Comparison of ENCODE assay signal across 8 mouse cellular contexts in genomic region chr3:51195736-51196135, GRCm38 (mm10). TPM values are rescaled to one million over a fixed set of nuclear protein-coding genes. Genes with fewer than 3 reads are reported as not detected.
DNase-seq lines count a peak whose midpoint lies in the region; ATAC-seq and TF ChIP-seq lines count a peak whose summit lies in the region.

No protein-coding gene starts in this region.

- H3K4me3 ChIP-seq in CH12.LX (replicated peaks in 1 of 3; ENCODE audit: low read depth in 2 of 3, low read length in 2 of 3, poor library complexity in 1 of 3), result peak overlapping the region; percentile 60 to 93 (median 78)
- H3K4me3 ChIP-seq in forebrain, embryonic 12.5 days (replicated peaks), result no peak overlapping the region
- no peak overlapping the region for H3K4me3 ChIP-seq in limb, embryonic 14.5 days (replicated peaks; ENCODE audit: low read length)
- H3K4me3 ChIP-seq in stomach, embryonic 16.5 days (replicated peaks; ENCODE audit: low read length), result 0 out of 2 replicates have a peak overlapping the region, but pooled peaks have one; percentile 9

- H3K9ac ChIP-seq in CH12.LX (ENCODE audit: insufficient read depth, low read depth), result peak overlapping the region; percentile 94
- no peak overlapping the region for H3K9ac ChIP-seq in forebrain, embryonic 12.5 days
- no peak overlapping the region for H3K9ac ChIP-seq in limb, embryonic 14.5 days (ENCODE audit: low read depth, low read length, severe bottlenecking)
- H3K9ac ChIP-seq in stomach, embryonic 16.5 days (ENCODE audit: low read length), result peak overlapping the region; percentile 21; the same call in 1 of the 2 replicates

- H3K4me1 ChIP-seq in CH12.LX (ENCODE audit: control insufficient read depth in 1 of 2, insufficient read depth in 2 of 2), result peaks cover 5 to 36% of the 10 kb centered on the region in 2 experiments
- 0 out of 2 replicates have a peak, but pooled peaks cover 3% of the 10 kb centered on the region for H3K4me1 ChIP-seq in forebrain, embryonic 12.5 days
- H3K4me1 ChIP-seq in limb, embryonic 14.5 days (ENCODE audit: control insufficient read depth, insufficient read depth, low read length), result peaks cover 21% of the 10 kb centered on the region
- H3K4me1 ChIP-seq in stomach, embryonic 16.5 days (ENCODE audit: control insufficient read depth, insufficient read depth, low read length), result peaks cover 13% of the 10 kb centered on the region

- dilution Hi-C loops in CH12.LX (cut with MboI; ENCODE audit: extremely low pct_ligation_motif_present, extremely low pct_unique_long_range_greater_than_20kb, low sequenced_read_pairs), result no loop called here

- peak; percentile 68 for TF ChIP-seq POLR2A in CH12.LX (IDR thresholded peaks at IDR 0.05; ENCODE audit: low read depth, low read length)
- no peak for TF ChIP-seq POLR2A in limb, embryonic 14.5 days (IDR thresholded peaks at IDR 0.05; ENCODE audit: borderline replicate concordance, extremely low read depth, insufficient read depth, insufficient read length)

- peak; percentile 23; the same call in 1 of the 2 replicates for ATAC-seq in forebrain, embryonic 12.5 days (ENCODE audit: low FRiP score)
- ATAC-seq in limb, embryonic 14.5 days (ENCODE audit: low FRiP score, low read depth), result peak; percentile 48; the same call in 1 of the 2 replicates
- ATAC-seq in stomach, embryonic 16.5 days (ENCODE audit: insufficient read depth, low FRiP score), result no peak

- in situ Hi-C loops in CH12.LX (cut with MboI; ENCODE audit: low pct_ligation_motif_present, low pct_unique_long_range_greater_than_20kb, low sequenced_read_pairs), result no loop called here

- peak; percentile 28 to 35 for DNase-seq in heart, adult 9 months (ENCODE audit: low spot score in 2 of 2)
- DNase-seq in heart, postnatal 36 days, result no peak
- peak; percentile 85 for DNase-seq in CH12.LX (ENCODE audit: extremely low read depth)
- DNase-seq in limb, embryonic 14.5 days (ENCODE audit: low spot score), result no peak
- DNase-seq in kidney, postnatal 10 days, result no peak
- no peak for DNase-seq in ovary, postnatal 14 days (ENCODE audit: low spot score)

- H3K79me2 ChIP-seq in CH12.LX (replicated peaks; ENCODE audit: control insufficient read depth, extremely low read depth, insufficient read depth, poor library complexity, severe bottlenecking), result peaks cover 4% of the 10 kb centered on the region

- no peak for TF ChIP-seq RAD21 in CH12.LX (IDR thresholded peaks at IDR 0.05; ENCODE audit: low read depth, low read length)

- H3K27me3 ChIP-seq in CH12.LX (replicated peaks), result no peaks in the 10 kb centered on the region
- no peaks in the 10 kb centered on the region for H3K27me3 ChIP-seq in forebrain, embryonic 12.5 days
- H3K27me3 ChIP-seq in limb, embryonic 14.5 days (ENCODE audit: control insufficient read depth, insufficient read depth, low read length), result no peaks in the 10 kb centered on the region
- H3K27me3 ChIP-seq in stomach, embryonic 16.5 days (ENCODE audit: control insufficient read depth, insufficient read depth, low read length), result no peaks in the 10 kb centered on the region

- WGBS in forebrain, embryonic 12.5 days, result 49% methylated on average over 8 of the region's 8 CpGs
- 43% methylated on average over 8 of the region's 8 CpGs for WGBS in limb, embryonic 14.5 days
- WGBS in stomach, embryonic 16.5 days, result 33% methylated on average over 8 of the region's 8 CpGs

- intact Hi-C loops in heart, postnatal 36 days (cut with DNase I), result no loop called here

- peak overlapping the region; percentile 96 for H3K4me2 ChIP-seq in CH12.LX (ENCODE audit: insufficient read depth, low read depth, poor library complexity, severe bottlenecking)
- H3K4me2 ChIP-seq in forebrain, embryonic 12.5 days, result peak overlapping the region; percentile 24
- peak overlapping the region; percentile 9; the same call in 1 of the 2 replicates for H3K4me2 ChIP-seq in limb, embryonic 14.5 days (replicated peaks; ENCODE audit: low read depth, low read length, severe bottlenecking)
- H3K4me2 ChIP-seq in stomach, embryonic 16.5 days (ENCODE audit: low read depth, low read length), result peak overlapping the region; percentile 34

- H3K27ac ChIP-seq in CH12.LX (ENCODE audit: insufficient read depth, low read depth), result peak overlapping the region; percentile 65
- H3K27ac ChIP-seq in forebrain, embryonic 12.5 days, result no peak overlapping the region
- H3K27ac ChIP-seq in limb, embryonic 14.5 days (replicated peaks; ENCODE audit: low read depth, low read length), result no peak overlapping the region
- H3K27ac ChIP-seq in stomach, embryonic 16.5 days (ENCODE audit: low read length), result peak overlapping the region; percentile 42; the same call in 1 of the 2 replicates

- peaks cover 11 to 28% of the 10 kb centered on the region in 2 experiments for H3K36me3 ChIP-seq in CH12.LX (replicated peaks in 1 of 2; ENCODE audit: control insufficient read depth in 1 of 2, insufficient read depth in 1 of 2, low read length in 1 of 2)
- no peaks in the 10 kb centered on the region for H3K36me3 ChIP-seq in forebrain, embryonic 12.5 days (replicated peaks)
- no peaks in the 10 kb centered on the region for H3K36me3 ChIP-seq in limb, embryonic 14.5 days (ENCODE audit: control insufficient read depth, insufficient read depth, low read length)
- H3K36me3 ChIP-seq in stomach, embryonic 16.5 days (ENCODE audit: control insufficient read depth, insufficient read depth, low read length), result no peaks in the 10 kb centered on the region

- peaks cover 6% of the 10 kb centered on the region for H3K9me3 ChIP-seq in CH12.LX (replicated peaks; ENCODE audit: low read length)
- no peaks in the 10 kb centered on the region for H3K9me3 ChIP-seq in forebrain, embryonic 12.5 days
- H3K9me3 ChIP-seq in limb, embryonic 14.5 days (ENCODE audit: control insufficient read depth, low read length), result no peaks in the 10 kb centered on the region
- no peaks in the 10 kb centered on the region for H3K9me3 ChIP-seq in stomach, embryonic 16.5 days (replicated peaks; ENCODE audit: control insufficient read depth, low read length)

- TF ChIP-seq EP300 in CH12.LX (IDR thresholded peaks at IDR 0.05; ENCODE audit: low read length), result no peak

- no peak for TF ChIP-seq CTCF in CH12.LX (conservative IDR thresholded peaks at IDR 0.05 in 1 of 2, IDR thresholded peaks at IDR 0.05 in 1 of 2; ENCODE audit: low read depth in 2 of 2, low read length in 2 of 2)

TF ChIP-seq in CH12.LX, 34 proteins besides CTCF, POLR2A, EP300 and RAD21:
- TF ChIP-seq MYC (IDR thresholded peaks at IDR 0.05; ENCODE audit: low read depth, low read length) (peak; percentile 62), CHD1 (IDR thresholded peaks at IDR 0.05; ENCODE audit: low read depth, low read length) (no peak), GABPA (IDR thresholded peaks at IDR 0.05; ENCODE audit: insufficient replicate concordance, low read depth, low read length) (no peak), MAX (IDR thresholded peaks at IDR 0.05; ENCODE audit: low read length) (0 out of 2 replicates have a peak, but pooled peaks have one; percentile 17), POLR2AphosphoS2 (IDR thresholded peaks at IDR 0.05; ENCODE audit: low read depth, low read length) (no peak), ZMIZ1 (IDR thresholded peaks at IDR 0.05; ENCODE audit: low read depth, low read length) (peak; percentile 26; the same call in 1 of the 2 replicates), NELFE (IDR thresholded peaks at IDR 0.05; ENCODE audit: low read depth, low read length) (peak; percentile 52), ZKSCAN1 (IDR thresholded peaks at IDR 0.05; ENCODE audit: borderline replicate concordance, low read depth, low read length) (no peak), NRF1 (IDR thresholded peaks at IDR 0.05; ENCODE audit: low read depth, low read length) (no peak), TBP (conservative IDR thresholded peaks at IDR 0.05; ENCODE audit: low read depth, low read length) (peak; percentile 57; the same call in 1 of the 2 replicates), MAFK (IDR thresholded peaks at IDR 0.05; ENCODE audit: insufficient replicate concordance, low read length) (no peak), PAX5 (IDR thresholded peaks at IDR 0.05; ENCODE audit: low read length) (no peak), CHD2 (IDR thresholded peaks at IDR 0.05; ENCODE audit: low read length) (peak; percentile 62; the same call in 1 of the 2 replicates), TCF12 (IDR thresholded peaks at IDR 0.05; ENCODE audit: low read depth, low read length) (0 out of 2 replicates have a peak, but pooled peaks have one; percentile 9), MXI1 (IDR thresholded peaks at IDR 0.05; ENCODE audit: low read depth, low read length) (peak; percentile 60; the same call in 1 of the 2 replicates), BHLHE40 (IDR thresholded peaks at IDR 0.05; ENCODE audit: low read depth, low read length) (peak; percentile 58), SIN3A (IDR thresholded peaks at IDR 0.05; ENCODE audit: low read length) (peak; percentile 48; the same call in 1 of the 2 replicates), IRF4 (IDR thresholded peaks at IDR 0.05; ENCODE audit: low read depth, low read length) (0 out of 2 replicates have a peak, but pooled peaks have one; percentile 5), ZC3H11A (IDR thresholded peaks at IDR 0.05; ENCODE audit: low read depth, low read length) (no peak)

RNA-seq across cellular contexts. Expression of gene Noct, which starts 28.5 kb away (rescaled TPM):
- 10 to 100 TPM; 33.6 to 35.1 TPM for total RNA-seq in heart, postnatal 36 days (2021)
- total RNA-seq in CH12.LX (2012; rRNA removed) (8.7 and 10.2 TPM in 2 replicates), CH12.LX (2014; rRNA removed) (13.8 and 14.5 TPM in 2 replicates)
- polyA plus RNA-seq in CH12.LX (2012; ENCODE audit: insufficient read length, low read depth), result 9.9 and 12.0 TPM in 2 replicates
- polyA plus RNA-seq in forebrain, embryonic 12.5 days (2016; fragmentation: Nextera tagmentation; extraction: Ambion mirVana), result 14.9 and 16.4 TPM in 2 replicates
- polyA plus RNA-seq in limb, embryonic 14.5 days (2012; rRNA removed), result 18.0 and 23.3 TPM in 2 replicates
- 10.0 and 11.7 TPM in 2 replicates for polyA plus RNA-seq in limb, embryonic 14.5 days (2014; fragmentation: Nextera tagmentation; extraction: Ambion mirVana)
- 5.7 and 6.3 TPM in 2 replicates for polyA plus RNA-seq in stomach, embryonic 16.5 days (2015; fragmentation: Nextera tagmentation; extraction: Ambion mirVana)

Comparison
In these comparisons a context has a peak if more than half of its experiments do, and no peak if none do; other contexts are left out.
1. DNase-seq: peak in heart, adult 9 months (2 of 2) and CH12.LX (single experiment); none in heart, postnatal 36 days (0 of 2), limb, embryonic 14.5 days (single experiment), kidney, postnatal 10 days (single experiment) and ovary, postnatal 14 days (single experiment).
2. H3K27ac ChIP-seq: peak in CH12.LX (single experiment) and stomach, embryonic 16.5 days (single experiment); none in forebrain, embryonic 12.5 days (single experiment) and limb, embryonic 14.5 days (single experiment).
3. H3K4me2 ChIP-seq: peak in every context shown above with its lines; median percentile 96 in CH12.LX; 34 in stomach, embryonic 16.5 days; 24 in forebrain, embryonic 12.5 days; 9 in limb, embryonic 14.5 days.
4. H3K4me3 ChIP-seq: peak in CH12.LX (3 of 3) and stomach, embryonic 16.5 days (single experiment); none in forebrain, embryonic 12.5 days (single experiment) and limb, embryonic 14.5 days (single experiment).
5. H3K9ac ChIP-seq: peak in CH12.LX (single experiment) and stomach, embryonic 16.5 days (single experiment); none in forebrain, embryonic 12.5 days (single experiment) and limb, embryonic 14.5 days (single experiment).